Mouse (Mus musculus): ENCODE results near the gene Spsb1. TPM values are rescaled to one million over a fixed set of nuclear protein-coding genes. Genes with fewer than 3 reads are reported as not detected.

Spsb1 gene
- total RNA-seq, 2 experiments from 2014 or later, result 0.05 TPM; not detected in 1

DNA sequence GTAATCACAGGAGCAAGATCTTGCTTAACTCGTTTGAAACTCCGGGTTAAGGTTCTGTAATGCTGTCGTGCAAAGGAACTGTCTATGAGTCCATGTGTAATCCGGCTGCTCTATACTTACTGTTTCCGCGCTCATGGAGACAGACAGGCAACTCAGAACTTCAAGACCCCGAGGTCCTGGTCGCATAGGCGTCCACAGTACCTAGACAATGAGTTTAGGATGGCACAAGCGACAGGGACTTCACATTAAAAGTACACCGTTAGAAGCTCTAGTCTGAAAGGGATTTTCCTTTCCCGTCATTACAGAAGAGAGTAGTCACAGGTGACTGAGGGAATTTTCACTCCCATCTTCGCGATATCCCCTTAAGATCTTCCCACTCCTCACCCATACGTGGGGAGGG is 788 bp upstream of the Spsb1 start:
- ATAC-seq (replicated peaks; ENCODE audit: poor library complexity), result no peak

DNA sequence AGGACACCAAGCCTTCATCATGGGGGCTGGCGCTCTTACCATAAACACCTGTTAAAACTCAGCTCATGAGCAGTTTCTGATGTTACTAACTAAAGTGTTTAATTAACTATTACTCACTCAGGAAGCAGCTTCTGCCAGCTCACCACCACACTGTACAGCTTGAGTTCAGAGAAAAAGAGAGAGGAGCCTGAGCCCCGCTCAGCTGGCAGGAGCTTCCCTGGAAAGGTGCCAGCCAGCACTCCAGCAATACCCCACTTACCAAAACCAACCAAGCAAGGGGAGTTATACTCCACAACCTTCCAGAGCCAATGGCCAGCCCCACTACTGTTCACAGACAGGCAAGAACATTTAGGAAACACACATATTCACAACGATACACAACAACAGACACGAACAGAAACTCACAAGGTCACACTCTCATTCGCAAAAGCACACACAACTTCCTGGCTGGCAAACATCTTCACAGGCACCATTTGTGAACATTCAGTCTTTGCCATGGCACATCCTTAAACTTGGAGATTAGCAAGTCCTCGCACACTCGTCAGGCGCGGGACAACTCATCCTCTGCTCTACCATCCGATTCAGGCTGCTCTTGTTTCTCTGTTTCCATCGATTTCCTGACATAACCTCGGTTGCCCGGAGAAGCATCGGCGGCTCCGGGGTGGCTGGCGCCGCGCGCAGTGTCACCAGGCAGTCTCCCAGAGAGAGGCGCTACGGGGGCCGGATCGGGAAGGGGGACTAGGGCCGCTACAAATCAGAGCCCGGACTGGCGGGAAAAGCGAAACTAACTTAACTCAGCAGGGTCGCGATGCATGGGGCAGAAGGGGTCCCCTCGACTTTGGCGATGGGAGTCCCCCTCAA is 992 bp downstream of the Spsb1 start:
- ATAC-seq (replicated peaks; ENCODE audit: poor library complexity), result no peak

DNA sequence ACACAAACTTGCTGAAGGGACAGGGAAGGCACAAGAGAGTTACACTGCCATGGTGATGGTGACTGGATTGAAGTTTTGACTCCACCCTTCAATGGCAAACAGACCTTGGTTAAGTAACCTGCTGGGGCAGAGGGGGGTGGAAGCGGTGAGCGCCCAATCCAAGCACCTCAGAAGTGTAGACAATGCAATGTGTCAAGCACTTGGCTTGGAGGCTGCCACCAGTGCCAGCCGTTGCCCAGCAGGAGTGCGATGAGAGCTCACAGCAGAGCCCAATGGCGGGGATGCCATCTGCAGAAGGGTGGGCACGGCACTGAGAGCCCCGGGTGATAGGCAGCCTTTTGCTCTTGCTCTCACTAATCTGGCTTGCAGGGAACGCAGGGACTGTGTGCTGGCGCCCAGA is 2.6 kb downstream of the Spsb1 start:
- ATAC-seq (replicated peaks; ENCODE audit: poor library complexity), result no peak

GRCm38 (mm10) chr4:149951201-149951600 is 3.6 kb downstream of the Spsb1 start:
- peak; percentile 40 for ATAC-seq (replicated peaks; ENCODE audit: poor library complexity)

DNA sequence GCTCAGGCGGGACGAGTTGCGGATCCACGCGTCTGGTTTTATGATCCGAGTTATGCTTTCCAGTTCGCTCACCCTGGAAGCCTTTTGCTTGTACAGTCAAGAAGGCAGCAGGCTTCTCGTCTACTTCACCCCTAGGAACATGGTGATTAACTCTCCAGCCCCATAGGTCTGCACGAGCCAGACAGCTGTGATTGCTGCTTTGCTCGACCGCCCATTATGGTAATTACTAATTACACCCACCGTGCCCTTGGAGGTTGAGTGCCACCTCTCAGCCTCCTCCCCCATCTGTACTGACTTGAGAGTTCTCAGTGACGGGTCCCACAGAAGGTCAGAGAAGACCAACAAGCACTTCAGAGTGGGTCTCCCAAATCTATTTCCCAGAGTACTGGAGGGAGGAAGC is 5.2 kb downstream of the Spsb1 start:
- no peak for ATAC-seq (replicated peaks; ENCODE audit: poor library complexity)

- ATAC-seq (replicated peaks; ENCODE audit: poor library complexity), result no peak
Observed at GRCm38 (mm10) chr4:149948119-149948518, 6.7 kb downstream of the Spsb1 start.

DNA sequence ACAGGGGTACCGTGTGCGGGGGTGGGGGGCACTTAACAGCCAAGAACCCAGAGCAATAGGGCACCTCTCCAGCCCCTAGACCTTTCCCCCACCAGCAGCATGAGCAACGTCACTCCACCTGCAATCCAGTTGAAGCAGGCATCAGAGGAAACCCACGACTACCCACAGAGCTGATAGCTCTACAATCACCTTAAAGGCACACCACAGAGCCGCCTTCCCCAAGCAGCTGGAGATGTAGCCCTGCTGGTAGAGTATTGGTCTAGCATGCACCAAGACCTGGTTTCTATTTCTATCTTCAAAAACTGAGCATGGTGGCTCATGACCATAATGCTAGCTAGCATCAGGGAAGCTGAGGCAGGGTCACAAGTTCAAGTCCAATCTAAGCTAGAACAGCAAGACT is 7.4 kb downstream of the Spsb1 start:
- ATAC-seq (replicated peaks; ENCODE audit: poor library complexity), result peak; percentile 24; the same call in 1 of the 2 replicates

DNA sequence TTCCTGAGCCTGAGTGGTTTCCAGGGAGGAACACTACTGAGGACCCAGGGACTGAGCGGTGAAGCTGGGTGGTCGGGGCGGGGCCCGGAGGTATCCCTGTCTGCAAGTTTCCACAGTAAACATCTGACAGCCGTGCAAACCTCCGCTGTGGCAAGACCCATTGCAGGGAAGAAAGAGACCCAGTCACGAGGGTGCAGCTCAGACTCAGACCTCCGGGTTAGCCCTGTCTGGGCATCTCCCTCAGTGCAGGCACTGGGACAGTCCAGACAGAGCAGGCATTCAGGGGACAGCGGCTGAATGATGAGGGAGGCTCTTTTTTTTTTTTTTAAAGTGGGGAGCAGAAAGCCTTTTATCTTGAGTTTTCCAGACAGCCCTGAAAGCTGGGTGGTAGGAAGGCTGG is 9.6 kb downstream of the Spsb1 start:
- no peak for ATAC-seq (replicated peaks; ENCODE audit: poor library complexity)

- ATAC-seq (replicated peaks; ENCODE audit: poor library complexity), result no peak
Observed at GRCm38 (mm10) chr4:149944214-149944613, 10.6 kb downstream of the Spsb1 start.

GRCm38 (mm10) chr4:149942831-149943741 is 11.8 kb downstream of the Spsb1 start:
- no peak for ATAC-seq (replicated peaks; ENCODE audit: poor library complexity)

- ATAC-seq (replicated peaks; ENCODE audit: poor library complexity), result peak; percentile 66
Observed at GRCm38 (mm10) chr4:149941067-149941755, 13.6 kb downstream of the Spsb1 start.

DNA sequence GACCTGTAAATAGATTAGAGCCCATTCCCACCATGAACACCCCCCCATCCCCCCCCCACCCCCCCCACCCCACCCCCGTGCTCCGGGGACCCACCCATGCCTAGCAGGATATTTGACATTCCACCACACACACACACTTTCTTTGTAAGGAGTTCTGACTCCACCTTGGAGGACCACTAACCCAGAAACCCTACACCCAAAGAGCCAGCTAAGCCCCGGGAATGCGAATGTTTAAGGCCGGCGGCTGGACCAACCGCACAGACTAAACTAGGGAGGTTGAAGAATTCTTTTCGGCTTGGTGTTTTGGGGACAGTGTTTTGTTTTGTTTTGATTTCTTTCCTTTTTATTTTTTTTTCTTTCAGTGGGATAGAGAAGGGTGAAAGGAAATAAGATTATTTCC is 16.1 kb downstream of the Spsb1 start:
- ATAC-seq (replicated peaks; ENCODE audit: poor library complexity), result no peak

GRCm38 (mm10) chr4:149936921-149937320 is 17.9 kb downstream of the Spsb1 start:
- ATAC-seq (replicated peaks; ENCODE audit: poor library complexity), result no peak

DNA sequence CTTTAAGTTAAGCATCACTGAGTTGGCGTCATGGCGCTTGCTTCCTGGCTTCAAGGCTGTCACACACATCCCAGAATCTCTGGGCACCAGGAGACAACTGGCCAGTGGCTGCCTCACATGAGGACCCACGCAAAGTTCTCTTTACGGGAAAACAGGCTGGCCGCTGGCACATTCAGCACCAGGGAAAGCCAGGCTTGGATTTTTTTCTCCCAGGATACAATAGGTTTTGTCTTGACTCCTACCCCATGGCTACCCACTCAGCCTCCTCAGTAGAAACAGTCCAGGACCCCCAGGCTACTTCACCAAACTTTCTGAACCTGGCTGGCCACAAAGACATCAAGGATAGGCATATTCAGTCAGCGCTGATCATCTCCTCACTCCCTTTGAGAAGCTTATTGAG is 19.4 kb downstream of the Spsb1 start:
- ATAC-seq (replicated peaks; ENCODE audit: poor library complexity), result no peak

DNA sequence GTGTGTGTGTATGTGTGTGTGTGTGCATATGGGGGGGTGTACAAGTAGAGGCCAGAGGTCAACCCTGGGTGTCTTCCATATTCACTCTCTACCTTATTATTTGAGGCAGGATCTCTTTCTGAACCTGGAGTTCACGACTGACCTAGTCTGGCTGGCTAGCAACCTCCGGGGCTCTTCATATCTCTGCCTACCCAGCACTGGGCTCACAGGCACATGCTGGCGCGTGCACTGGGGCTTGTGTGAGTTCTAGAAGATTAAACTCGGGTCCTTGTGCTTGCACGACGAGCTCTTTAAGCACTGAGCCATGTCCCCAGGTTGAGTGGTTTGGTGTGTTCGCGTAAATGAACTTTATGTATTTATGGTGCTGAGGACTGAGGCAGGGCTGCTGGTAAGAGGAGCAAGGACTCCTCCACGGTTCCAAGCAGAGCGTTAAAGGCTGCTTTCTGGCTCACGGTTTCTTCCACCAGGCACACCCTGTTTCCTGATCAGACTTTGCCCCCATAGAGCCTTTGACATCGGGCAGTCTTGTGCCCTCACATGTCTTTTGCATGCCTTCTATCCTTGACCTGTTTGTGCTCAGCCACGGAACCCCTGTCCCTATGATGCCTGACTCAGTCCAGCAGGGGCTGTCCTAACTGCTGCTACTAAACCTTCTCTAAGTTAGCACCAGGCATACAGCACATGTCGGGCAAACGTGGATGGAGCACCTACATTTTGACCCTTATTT is 21.2 kb downstream of the Spsb1 start:
- no peak for ATAC-seq (replicated peaks; ENCODE audit: poor library complexity)

GRCm38 (mm10) chr4:149933025-149933424 is 21.8 kb downstream of the Spsb1 start:
- ATAC-seq (replicated peaks; ENCODE audit: poor library complexity), result no peak

DNA sequence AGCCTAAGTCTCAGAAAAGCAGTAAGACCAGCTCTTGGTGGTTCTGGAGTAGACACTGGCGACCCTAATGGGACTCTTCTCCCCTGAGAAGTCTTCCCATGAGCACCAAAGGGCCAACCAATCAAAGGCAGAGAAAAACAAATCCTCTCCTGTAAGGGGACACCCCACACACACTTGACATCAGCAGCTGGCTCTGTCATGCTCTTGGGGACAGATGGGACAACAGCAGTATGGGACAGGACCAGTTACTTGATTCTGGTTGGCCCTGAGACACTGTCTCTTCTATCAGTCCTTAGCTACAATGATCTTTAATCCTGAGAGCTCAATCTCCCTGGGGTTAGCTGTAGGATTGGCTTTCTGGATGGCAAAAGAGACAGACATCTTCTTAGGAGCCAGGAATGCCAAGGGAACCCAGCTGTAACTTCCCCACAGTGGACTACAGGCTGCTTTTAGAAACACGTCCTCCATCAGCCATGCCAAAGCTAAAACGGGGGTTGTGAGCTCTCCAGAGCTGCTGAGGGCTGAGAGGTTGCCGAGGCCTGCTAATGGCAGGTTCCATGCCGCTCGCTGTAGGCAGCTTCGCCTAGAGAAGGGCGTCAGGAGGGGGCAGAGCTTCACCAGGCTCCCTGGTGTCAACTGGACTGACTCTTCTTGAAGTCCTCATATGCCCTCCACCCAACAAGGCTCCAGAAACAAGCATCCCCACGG is 22.6 kb downstream of the Spsb1 start:
- ATAC-seq (replicated peaks; ENCODE audit: poor library complexity), result no peak

- no peak for ATAC-seq (replicated peaks; ENCODE audit: poor library complexity)
Observed at GRCm38 (mm10) chr4:149930755-149931154, 24.1 kb downstream of the Spsb1 start.

GRCm38 (mm10) chr4:149923014-149923413 is 31.8 kb downstream of the Spsb1 start:
- ATAC-seq (replicated peaks; ENCODE audit: poor library complexity), result no peak

- ATAC-seq (replicated peaks; ENCODE audit: poor library complexity), result no peak
Observed at GRCm38 (mm10) chr4:149922121-149922718, 32.6 kb downstream of the Spsb1 start.

All from megakaryocyte progenitor cell, adult 5-6 weeks (primary cell).